Mouse (Mus musculus) heart, postnatal 25 days (tissue): ENCODE measurements around the gene Pgpep1. TPM values are rescaled to one million over a fixed set of nuclear protein-coding genes. Genes with fewer than 3 reads are reported as not detected.
A peak's percentile ranks its signal among the peaks of the same experiment; 100 is the strongest.

Experiments
- DNase-seq: peaks from one replicate; pipeline ENCODE4 v3.0.0; 2022; ENCODE audit warnings: low spot score
- intact Hi-C: fragments of 180-260 bp; cut with DNase I; formaldehyde crosslinking; loops from one replicate; pipeline ENCODE4 v1.15.1; 2025
- total RNA-seq, 2 experiments: library from RNA; stranded (reverse); gene quantifications; 2 replicates each; pipeline ENCODE4 v1.2.3; 2021

Pgpep1 gene
- total RNA-seq, 2 experiments from 2014 or later, result 46.8 to 47.5 TPM

DNA sequence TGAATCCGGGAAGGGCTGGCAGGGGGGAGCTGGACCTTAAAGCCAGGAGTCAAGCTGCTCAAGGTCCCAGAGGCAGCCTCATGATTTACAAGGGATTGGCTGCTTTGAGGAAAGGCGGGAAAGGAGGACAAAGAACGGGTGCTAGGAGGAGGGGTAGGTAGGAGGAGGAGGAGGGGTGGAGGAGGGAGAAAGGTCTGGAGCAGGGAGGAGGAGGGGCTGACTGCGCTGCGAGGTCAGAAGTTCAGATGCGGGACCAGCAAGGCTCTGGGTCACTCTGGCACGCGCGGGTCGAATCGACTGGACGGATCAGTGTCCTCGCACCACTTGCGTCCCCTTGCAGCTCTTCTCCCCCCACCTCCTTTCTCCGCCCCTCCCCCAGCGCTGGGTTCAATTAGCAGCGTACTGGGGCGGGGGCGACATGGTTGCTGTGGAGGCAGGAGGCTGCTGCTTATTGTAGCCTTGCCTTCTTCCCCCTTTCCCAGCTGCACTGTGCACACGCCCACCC lies 31.6 kb upstream of the Pgpep1 start:
- no peak for DNase-seq
- intact Hi-C loops, result loop anchor here (2.0 kb wide), 1 partner anchor 15 kb away; no protein-coding TSS in a partner anchor

DNA sequence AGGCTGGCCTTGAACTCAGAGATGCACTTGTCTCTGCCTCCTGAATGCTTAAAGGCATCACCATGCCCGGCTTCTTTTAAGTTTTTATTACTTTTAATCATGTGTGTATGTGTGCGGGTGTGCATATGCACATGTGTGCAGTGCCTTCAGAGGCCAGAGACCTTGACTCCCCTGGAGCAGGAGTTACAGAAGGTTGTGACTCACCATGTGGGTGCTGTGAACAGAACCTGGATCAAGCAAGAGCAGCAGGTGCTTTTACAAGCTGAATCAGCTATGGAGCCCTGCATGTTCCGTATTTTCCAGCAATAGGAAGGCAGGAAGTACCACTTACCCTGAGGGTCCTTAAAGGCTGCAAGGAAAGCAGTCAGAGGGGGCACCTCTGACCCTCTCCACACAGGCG lies 31.0 kb upstream of the Pgpep1 start:
- intact Hi-C loops, result loop anchor here (2.0 kb wide), 1 partner anchor 14 kb away; no protein-coding TSS in a partner anchor
- DNase-seq, result no peak

DNA sequence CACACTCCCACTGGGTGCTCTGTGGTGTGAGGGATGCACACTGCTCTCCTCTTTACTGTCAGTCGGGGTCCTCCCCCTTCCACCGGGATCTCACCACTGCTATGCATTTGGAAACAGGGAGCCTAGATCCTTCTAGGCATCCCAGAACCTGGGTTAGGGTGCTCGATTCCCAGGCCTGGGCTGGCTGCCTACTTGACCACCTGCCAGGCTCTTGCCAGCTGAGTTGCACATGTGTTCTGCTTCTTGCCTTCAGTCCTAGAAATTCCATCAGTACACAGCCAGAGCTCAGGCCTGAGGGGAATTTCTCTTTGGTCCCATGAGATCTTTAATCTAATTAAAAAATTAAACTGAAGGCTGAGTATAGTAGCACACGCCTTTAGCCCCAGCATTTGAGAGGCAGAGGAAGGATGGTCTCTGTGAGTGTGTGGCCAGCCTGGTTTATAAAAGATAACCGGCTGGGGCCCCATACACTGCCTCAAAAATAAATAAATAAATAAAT lies 29.8 kb upstream of the Pgpep1 start:
- intact Hi-C loops, result loop anchor here (2.0 kb wide), 1 partner anchor 13 kb away; no protein-coding TSS in a partner anchor
- no peak for DNase-seq

DNA sequence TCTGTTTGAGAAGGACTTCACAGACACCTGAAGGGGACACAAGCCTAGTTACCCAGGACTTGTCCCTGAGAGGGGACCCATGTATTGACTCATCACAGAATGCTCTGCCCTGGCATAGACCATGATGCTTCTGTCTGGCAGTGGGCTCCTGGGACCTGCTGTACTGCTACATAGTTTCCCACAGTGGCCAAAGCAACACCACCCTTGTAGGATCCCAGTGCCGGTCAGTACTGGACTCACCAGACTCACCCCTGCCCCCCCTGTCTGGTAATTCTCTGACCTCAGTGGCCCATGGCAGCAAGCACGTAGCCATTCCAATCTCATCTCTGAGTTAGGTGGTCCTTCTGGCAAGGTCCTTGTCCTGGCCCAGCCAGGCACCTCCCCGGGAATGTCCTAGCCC lies 27.9 kb upstream of the Pgpep1 start:
- intact Hi-C loops, result no loop called here
- DNase-seq, result no peak

DNA sequence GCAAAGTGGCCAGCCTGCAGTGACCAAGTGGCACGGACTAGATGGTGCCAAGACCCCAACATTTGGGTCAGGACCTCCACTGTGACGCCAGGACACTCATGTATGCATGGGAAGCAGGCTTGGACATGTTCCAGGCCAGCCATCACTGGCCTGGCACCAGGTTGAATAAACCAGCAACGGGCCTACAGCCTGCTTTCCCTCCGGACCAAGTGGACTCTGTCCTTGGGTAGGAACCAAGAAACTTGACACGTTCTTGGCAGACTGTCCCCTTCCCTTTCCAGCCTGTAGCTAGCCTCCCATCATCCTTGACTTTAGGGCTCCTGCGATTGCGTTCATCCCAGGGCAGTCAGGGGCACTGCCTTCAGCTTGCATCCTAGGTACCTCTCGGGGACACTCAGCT lies 27.4 kb upstream of the Pgpep1 start:
- intact Hi-C loops, result no loop called here
- peak; percentile 64 for DNase-seq

DNA sequence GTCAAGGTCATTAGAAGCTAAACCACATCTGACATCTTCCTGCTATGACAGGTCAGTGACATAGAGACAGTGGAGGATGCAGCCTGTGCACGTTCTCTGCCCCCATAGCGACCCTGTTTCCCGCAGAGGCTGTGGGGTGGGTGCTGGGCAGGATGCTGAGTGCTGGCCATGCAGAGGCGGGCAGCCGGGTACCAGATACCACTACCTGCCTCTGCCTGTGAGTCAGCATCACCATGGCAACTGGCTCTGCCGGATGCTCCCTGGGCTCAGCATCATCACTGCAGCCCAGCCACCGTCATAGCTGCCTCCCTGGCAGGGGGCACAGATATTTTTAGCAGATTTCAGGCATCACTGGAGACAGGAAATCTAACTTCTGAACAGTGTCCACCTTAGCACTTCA lies 24.1 kb upstream of the Pgpep1 start:
- no peak for DNase-seq
- intact Hi-C loops, result no loop called here

DNA sequence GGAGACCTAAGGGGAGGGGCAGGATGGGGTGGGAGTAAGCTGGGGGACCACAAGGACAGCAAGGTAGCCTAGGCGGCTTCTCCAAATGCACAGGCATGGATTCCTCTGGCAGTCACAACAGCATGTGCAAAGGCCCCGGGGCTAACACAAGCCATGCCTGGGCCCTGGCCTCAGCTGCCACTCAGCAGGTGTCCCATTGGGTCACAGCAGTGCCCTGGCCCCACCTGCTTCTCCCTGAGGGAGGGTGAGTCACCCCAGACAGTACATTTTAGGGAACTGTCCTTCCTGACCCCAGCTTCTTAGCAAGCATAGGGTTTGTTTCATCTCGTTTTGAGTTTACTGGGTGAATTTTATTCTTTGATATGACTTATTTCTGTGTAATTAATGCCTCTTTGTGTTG lies 22.5 kb upstream of the Pgpep1 start:
- no peak for DNase-seq
- intact Hi-C loops, result no loop called here

DNA sequence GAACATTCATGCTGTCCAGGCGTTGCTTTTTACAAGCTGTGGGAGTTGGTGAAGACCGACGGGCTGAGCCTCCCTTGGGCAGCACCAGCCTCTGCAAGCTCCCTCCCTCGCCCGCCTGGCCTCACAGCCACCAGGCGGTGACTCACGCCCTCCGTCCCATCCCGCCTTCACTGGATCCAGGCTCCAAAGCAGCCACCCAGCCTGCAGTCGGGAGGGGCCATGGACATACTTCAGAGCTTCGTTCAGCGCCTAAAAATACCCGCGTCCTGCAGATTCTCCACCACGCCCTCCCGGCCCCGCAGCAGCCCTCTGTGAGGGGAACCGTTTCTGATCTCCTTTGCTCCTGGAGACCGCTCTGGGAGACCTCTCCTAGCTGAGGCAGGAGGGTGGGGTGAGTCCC lies 22.0 kb upstream of the Pgpep1 start:
- intact Hi-C loops, result no loop called here
- peak; percentile 84 for DNase-seq

DNA sequence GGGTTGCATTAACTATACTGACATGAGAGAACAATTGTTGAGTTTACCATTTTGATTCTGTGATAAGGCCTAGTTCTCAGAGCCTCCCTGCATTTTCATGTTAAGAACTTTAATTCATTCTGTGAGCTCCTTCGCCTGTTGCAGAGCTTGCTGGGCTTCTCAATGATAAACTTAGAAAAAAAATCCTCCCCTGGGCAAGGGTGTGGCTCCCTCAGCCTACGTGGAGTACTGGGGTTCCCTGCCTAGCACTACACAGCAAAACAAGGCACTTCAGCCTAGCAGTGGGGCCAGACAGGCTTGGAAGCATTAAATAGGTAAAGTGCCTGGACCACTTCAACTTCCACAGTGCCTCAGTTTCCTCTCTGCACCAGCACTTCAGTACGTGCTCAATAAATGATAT lies 21.2 kb upstream of the Pgpep1 start:
- DNase-seq, result no peak
- intact Hi-C loops, result no loop called here

DNA sequence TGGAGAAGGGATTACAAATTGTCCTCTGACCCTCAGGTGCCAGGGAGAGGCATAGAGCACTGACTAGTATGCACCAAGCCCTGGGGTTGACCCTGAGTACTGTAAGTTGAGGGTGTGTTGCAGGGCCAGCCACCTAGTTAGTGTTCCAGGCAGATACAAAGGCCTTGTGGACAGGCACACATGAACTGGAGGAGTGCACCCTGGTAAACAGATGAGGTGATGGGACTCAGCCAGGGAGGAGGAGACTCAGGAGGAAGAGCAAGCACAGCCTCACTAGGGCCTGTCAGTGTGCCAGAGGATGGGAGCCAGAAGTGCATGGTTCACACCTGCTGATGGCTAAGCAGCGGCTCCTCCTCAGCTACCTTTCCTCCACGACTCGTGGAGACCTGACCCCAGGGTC lies 19.9 kb upstream of the Pgpep1 start:
- intact Hi-C loops, result no loop called here
- no peak for DNase-seq

DNA sequence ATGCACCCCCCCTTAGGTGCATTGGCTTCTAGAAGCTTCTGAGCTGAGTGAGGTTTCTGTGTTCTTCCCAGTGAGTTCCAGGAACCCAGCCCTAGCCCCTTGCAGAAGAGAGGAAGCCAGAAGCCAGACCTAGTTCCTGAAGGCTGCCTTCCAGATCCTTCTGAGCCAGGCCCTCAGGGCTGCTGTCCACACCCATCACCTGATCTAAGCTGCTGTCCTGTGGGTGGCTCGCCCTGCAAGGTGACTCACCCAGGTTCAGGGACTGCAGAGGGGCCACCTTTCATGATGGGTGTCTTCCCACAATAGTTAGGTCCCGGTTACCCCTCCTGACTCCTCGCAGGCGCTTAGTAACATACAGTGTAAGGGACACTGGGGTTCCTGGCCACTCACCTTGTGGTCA lies 19.2 kb upstream of the Pgpep1 start:
- DNase-seq, result no peak
- intact Hi-C loops, result no loop called here

DNA sequence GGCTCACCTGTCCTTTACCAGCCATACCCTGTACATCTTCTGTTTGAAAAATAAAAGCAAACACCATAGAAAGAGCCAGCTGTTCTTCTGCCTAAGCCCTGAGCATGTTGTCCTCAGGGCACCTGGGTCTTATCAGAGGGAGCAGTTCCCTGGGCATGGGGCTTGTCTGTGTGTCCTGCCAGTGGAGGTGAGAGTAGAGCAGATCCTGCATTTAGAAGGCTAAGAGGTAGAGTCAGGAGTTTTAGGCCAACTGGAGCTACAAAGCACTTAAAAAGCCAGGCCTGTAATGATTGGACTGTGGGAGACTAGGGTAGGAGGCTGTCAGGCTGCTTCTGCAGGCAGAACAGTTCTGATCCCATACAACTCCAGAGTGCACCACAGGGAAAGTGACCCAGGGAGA lies 18.5 kb upstream of the Pgpep1 start:
- intact Hi-C loops, result no loop called here
- DNase-seq, result no peak

DNA sequence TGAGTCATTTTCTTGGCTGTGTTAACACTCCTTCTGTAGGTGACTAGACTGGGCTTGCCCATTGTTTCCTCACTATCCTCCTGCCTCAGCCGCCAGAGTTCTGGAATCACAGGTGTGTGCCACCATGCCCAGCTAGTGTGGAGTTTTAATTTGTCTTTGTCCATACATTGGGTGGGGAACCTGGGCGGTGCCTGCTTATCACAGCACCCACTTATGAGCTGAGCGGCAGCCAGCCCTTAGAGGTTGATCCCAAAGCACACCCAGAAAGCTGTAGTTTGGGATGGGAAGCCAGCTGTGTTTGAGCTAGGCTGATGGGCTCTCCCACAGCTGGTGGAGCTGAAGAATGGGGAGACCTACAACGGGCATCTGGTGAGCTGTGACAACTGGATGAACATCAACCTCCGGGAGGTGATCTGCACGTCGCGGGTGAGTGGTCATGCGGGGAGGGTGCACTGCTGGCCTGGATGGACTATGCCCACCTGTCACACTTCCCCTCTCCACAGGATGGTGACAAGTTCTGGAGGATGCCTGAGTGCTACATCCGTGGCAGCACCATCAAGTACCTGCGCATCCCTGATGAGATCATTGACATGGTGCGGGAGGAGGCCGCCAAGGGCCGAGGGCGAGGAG lies 17.4 kb upstream of the Pgpep1 start:
- intact Hi-C loops, result loop anchor here (2.0 kb wide), 1 partner anchor 13 kb away; no protein-coding TSS in a partner anchor
- DNase-seq, result no peak

DNA sequence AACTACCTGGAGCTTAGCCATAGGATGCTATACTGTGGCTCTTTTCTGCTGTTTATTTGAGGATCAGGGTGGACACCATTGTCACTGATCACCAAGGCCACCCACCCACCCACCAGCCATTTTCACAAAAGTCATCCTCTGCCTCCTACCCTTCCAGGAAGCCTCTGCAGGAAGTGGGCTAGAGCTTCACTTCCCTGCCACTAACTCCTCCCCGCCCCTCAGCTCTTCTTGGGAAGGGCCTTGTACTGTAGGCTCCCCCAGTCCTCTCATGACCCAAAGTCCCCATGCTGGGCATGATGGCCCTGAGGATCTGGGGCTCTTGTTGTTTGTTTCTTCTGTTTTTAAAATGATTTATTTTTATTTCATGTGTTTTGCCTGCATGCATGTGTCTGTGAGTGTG lies 15.1 kb upstream of the Pgpep1 start:
- DNase-seq, result no peak
- intact Hi-C loops, result no loop called here

DNA sequence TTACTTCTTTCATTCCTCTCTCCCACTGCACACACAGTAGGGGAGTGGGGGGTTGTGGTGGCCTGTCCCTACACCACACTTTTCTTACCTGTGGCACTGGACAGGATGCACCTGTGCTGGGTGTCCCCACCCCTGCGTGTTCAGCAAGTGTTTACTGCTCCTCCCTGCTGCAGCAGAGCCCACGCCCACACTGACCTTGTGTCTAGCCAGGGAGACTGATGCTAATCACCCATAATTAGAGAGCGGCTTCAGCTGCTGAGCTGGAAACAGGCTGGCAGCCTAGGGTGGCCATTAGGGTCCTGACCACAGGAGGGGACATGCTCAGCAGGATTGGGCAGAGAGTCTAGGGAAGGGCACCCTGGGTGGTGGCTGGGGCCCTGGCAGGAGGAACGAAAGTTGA lies 14.5 kb upstream of the Pgpep1 start:
- no peak for DNase-seq
- intact Hi-C loops, result no loop called here

DNA sequence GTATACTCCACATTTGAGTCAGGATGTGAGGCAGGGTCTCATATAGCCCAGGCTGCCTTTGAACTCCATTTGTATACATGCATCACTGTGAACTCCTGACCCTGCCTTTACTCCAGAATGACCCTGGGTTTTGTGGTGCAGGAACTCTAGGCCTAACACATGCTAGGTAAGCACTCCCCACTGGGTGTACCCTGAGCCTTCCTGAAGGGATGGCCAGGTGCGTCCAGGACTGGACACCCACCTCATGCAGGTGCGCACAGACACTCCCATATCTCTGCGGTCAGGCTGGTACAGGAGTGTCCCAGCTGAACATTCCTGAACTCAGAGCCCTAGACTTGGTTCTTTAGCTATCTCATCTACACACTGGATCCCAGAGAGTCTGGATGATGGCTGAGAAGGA lies 13.9 kb upstream of the Pgpep1 start:
- intact Hi-C loops, result no loop called here
- DNase-seq, result no peak

DNA sequence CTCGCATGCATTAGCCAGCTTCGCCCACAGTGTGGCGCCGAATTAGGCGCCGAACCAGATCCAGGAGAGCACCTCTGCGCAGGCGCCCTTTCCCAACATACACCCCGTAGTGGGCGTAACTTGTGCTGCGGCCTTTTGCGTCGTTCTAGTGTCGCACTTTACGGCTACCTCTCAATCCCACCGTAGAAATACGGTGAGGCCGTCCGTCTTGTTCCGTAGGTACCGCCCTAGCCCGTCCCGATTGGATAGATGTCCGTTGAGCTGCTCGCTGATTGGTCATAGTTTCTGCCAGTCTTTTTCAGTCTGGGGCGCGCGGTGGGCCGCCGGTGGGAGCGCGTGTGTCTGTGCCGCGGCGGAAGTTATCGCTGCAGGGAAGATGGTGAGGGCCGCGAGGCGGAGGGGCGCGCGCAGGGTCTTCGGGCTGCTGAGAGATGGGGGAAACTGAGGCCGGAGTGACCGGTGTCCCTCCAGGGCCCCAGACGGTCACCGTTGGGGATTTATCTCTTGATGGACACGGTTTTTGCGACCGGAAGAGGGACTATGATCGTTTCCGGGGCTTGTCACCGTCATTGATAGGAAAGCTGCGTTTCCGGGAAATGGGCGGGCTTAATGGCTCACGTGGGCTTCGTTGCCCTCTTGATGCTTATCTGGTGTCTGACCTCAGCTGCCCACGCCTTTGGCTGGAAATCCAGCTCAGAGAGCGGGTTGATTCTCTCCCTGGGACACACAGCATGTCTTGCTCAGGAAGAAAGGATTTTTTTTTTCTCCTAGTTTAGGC lies 13.1 kb upstream of the Pgpep1 start, which contains the start of gene Lsm4:
Gene Lsm4, plus strand, starts transcription at position 170 of the 778 bp plus-strand sequence.
- DNase-seq, result peak; percentile 96
- intact Hi-C loops, result loop anchor here (1.0 kb wide), 1 partner anchor 27 kb away; no protein-coding TSS in a partner anchor

DNA sequence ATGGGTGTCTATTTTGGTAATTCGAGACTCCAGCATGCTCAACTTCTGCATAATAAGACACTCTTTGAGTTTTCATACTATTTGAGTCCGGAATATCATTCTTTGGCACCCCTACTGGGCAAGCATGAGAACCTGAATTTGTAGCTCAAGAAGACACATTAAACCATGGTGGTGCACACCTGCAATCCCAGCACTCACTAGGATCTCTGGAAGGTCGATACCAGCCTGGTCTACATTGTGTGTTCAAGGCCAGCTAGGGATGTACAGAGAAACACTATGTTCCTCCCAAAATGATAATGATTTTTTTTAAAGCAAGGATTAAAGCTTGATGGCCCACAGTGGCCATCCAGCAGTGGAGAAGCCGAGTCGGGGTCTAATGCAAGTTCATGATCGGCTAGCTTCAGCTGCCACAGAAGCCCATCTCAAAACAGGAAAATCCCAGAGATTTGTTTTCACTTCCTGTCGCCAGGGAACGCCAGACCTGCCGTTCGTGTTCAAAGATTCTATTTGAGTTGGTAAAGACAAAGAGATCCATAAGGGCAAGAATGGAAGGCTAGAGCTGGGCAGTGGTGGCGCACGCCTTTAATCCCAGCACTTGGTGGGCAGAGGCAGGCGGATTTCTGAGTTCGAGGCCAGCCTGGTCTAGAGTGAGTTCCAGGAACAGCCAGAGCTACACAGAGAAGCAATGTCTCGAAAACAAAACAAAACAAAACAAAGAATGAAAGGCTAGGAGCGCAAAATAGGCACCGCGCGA lies 12.3 kb upstream of the Pgpep1 start:
- intact Hi-C loops, result loop anchor here (1.0 kb wide), 1 partner anchor 28 kb away; no protein-coding TSS in a partner anchor
- DNase-seq, result no peak

DNA sequence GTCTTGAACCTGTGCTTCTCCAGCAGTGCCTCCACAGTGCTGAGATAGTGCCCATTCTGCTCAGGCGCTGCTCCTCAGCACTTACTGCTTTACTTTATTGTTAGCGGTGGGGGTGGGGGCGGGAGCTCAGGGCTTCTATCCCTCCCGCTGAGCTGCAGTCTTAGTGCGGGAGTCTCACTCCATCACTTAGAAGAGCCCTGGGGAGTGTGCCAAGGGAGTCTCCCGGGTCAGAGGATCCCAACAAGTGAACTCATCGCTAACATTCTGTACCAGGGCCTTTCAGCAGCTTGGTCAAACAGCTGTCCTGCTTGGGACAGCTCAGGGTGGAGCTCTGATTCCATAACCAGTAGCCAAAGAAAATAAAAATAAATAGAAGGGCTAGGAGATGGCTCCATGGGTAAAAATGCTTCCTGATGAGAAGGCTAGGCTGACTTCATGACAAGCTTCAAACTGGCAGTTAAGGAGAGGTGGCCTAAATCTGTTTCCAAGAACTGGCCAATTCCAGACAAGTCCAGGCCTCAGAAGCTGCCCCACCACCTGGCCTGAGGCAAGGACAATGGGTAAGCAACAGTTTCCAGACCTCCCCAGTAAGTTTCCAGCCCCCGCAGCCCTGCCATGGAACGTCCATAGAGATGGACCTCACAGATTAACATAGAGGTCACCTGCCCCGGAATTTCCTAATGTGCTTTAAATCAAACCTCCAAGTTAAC lies 11.6 kb upstream of the Pgpep1 start:
- intact Hi-C loops, result no loop called here
- DNase-seq, result peak; percentile 60

DNA sequence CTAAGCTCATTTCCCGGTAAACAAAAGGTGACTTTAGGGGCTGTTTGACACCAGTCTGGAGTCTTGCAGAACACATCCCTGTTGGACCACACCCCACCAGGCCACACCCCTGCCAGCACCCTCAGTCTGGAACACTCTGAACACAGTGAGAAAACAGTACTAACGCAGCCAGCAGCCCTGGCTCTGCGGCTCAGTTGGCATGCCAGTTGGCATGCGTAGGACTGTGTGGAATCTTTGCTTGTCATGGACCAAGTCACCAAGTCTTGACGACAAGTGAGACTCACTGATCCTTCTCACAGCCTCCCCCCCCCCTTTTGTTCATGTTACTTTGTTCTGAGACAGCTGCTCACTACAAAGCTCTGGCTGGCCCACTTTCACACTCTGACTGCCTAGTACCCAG lies 6.9 kb upstream of the Pgpep1 start:
- peak; percentile 67 for DNase-seq
- intact Hi-C loops, result no loop called here
